Mouse (Mus musculus) liver, embryonic 16.5 days (tissue): ENCODE data around the gene Wbp11. TPM values are rescaled to one million over a fixed set of nuclear protein-coding genes. Genes with fewer than 3 reads are reported as not detected.
A peak's percentile ranks its signal among the peaks of the same experiment; 100 is the strongest.

Experiments
- ATAC-seq: fragments of 200-750 bp; cut with Nextera tagmentation; 2 replicates; pipeline ENCODE4 v1.8.0; 2017; ENCODE audit warnings: low read depth, mild to moderate bottlenecking, moderate number of reproducible peaks, moderate library complexity
- H3K27ac ChIP-seq: fragments of 300-500 bp; sonication (generic); 2 replicates; pipeline ENCODE4 v1.5.1; 2014; ENCODE audit warnings: mild to moderate bottlenecking, low read length
- H3K27me3 ChIP-seq: fragments of 300-500 bp; sonication (generic); 2 replicates; pipeline ENCODE4 v1.6.1; 2014; ENCODE audit warnings: low read depth, low read length, mixed read lengths; ENCODE audit not compliant: control insufficient read depth, insufficient read depth
- H3K36me3 ChIP-seq: fragments of 300-500 bp; sonication (generic); 2 replicates; pipeline ENCODE4 v1.6.1; 2014; ENCODE audit warnings: mild to moderate bottlenecking; ENCODE audit not compliant: control insufficient read depth, insufficient read depth
- H3K4me1 ChIP-seq: fragments of 300-500 bp; sonication (generic); 2 replicates; pipeline ENCODE4 v1.6.1; 2014; ENCODE audit warnings: low read depth, low read length, mixed read lengths; ENCODE audit not compliant: control insufficient read depth
- H3K4me2 ChIP-seq: fragments of 300-500 bp; sonication (generic); 2 replicates; pipeline ENCODE4 v1.6.1; 2014; ENCODE audit warnings: low read depth, low read length, mixed read lengths
- H3K4me3 ChIP-seq: fragments of 300-500 bp; sonication (generic); 2 replicates; pipeline ENCODE4 v1.5.1; 2014; ENCODE audit warnings: low read depth, mild to moderate bottlenecking, low read length
- H3K9ac ChIP-seq: fragments of 300-500 bp; sonication (generic); 2 replicates; pipeline ENCODE4 v1.6.1; 2014; ENCODE audit warnings: low read depth, low read length
- H3K9me3 ChIP-seq: fragments of 300-500 bp; sonication (generic); replicated peaks from 2 replicates; pipeline ENCODE4 v1.6.1; 2016; ENCODE audit warnings: low read length; ENCODE audit not compliant: control insufficient read depth
- WGBS: fragments of 180-500 bp; shearing (Covaris S2); extraction: QIAGEN DNeasy Blood & Tissue Kit; methylation state at CpG from one replicate; pipeline ENCODE4 v1.1.7; 2014; ENCODE audit not compliant: insufficient replicate concordance; 5-methylcytosine and 5-hydroxymethylcytosine counted together
- polyA plus RNA-seq: library from polyadenylated mRNA; unstranded; fragments of >200 nt; fragmentation: Nextera tagmentation; extraction: Ambion mirVana; gene quantifications from 2 replicates; pipeline ENCODE4 v1.2.1, GENCODE M21; 2015

Wbp11 gene
- polyA plus RNA-seq, 1 experiment from 2014 or later, result 47.3 TPM

DNA sequence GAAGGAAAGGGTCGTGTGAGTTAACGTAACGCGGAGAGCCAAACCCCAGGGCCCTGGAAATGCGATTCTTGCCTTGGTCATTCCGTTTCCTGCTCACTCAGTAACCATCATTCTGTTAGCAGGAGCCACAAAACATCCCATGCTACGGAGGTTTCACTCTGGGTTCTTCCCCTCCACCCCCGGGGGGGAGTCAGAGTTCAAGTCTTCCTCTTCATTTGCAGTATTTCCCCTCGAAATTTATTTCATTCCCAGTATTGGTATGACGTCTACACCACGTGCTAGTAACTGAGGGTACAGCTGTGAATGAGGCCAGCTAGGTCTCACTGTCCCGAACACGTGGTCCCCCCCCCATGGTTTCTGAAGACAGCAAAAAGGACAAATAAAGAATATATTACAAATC lies 18.4 kb downstream of the Wbp11 start:
- no peaks in the 10 kb centered on the region for H3K9me3 ChIP-seq
- no peaks in the 10 kb centered on the region for H3K27me3 ChIP-seq
- peaks cover 28% of the 10 kb centered on the region for H3K36me3 ChIP-seq
- H3K4me1 ChIP-seq, result peaks cover 40% of the 10 kb centered on the region
- H3K4me2 ChIP-seq, result peak overlapping the region; percentile 86
- peak overlapping the region; percentile 89; the same call in 1 of the 2 replicates for H3K27ac ChIP-seq
- peak overlapping the region; percentile 91 for H3K4me3 ChIP-seq
- WGBS, result 29% methylated on average over 13 of the region's 13 CpGs
- peak overlapping the region; percentile 92 for H3K9ac ChIP-seq
- ATAC-seq, result no peak

DNA sequence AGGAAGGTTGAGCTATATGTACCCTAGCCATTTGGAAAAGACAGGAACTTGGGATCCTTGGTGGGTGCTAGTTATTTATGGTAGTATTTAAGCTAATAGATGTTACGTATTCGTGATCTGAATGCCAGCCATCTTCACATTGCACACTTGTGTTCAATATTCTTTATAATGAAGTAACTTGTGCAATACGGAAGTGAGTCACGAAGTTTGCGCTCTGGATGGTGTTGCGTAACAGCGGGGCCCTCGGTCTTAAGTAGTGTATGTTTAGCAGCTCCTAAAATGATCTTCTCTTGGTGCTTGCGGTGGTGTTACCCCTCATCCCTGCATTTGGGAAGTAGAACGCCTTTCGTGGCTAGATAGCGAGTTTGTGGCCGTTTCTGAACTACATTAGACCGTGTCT lies 19.0 kb downstream of the Wbp11 start:
- WGBS, result 1% methylated on average over 14 of the region's 14 CpGs
- Histone ChIP-seq H3K9me3 (no peaks in the 10 kb centered on the region), H3K27me3 (no peaks in the 10 kb centered on the region), H3K4me2 (peak overlapping the region; percentile 86), H3K4me3 (peak overlapping the region; percentile 91), H3K4me1 (peaks cover 42% of the 10 kb centered on the region), H3K36me3 (peaks cover 22% of the 10 kb centered on the region), H3K27ac (peak overlapping the region; percentile 89), H3K9ac (peak overlapping the region; percentile 92)
- no peak for ATAC-seq

DNA sequence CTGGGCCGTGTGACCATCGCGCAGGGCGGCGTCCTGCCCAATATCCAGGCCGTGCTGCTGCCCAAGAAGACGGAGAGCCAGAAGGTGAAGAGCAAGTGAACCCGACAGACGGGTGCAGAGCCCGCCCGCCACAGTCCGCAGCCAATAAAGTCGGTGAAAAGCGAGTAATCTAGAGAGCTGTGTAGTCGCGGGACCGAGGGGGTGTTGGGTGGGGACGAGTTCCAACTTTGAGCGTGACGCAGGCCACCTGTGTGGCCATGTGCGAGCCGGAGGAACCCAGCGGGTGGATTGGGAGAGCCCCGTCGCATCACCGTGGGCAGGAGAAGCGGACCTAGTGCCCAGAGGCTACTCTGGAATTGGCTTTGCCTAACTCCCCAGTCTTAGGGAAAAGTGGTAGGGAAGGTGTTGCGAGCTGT lies 19.4 kb downstream of the Wbp11 start:
- peak; percentile 12 for ATAC-seq
- Histone ChIP-seq H3K27ac (peak overlapping the region; percentile 89), H3K36me3 (peaks cover 18% of the 10 kb centered on the region), H3K4me1 (peaks cover 42% of the 10 kb centered on the region), H3K4me3 (peak overlapping the region; percentile 91), H3K4me2 (peak overlapping the region; percentile 86), H3K9ac (peak overlapping the region; percentile 92), H3K27me3 (no peaks in the 10 kb centered on the region), H3K9me3 (no peaks in the 10 kb centered on the region)
- 0% methylated on average over 27 of the region's 28 CpGs for WGBS

DNA sequence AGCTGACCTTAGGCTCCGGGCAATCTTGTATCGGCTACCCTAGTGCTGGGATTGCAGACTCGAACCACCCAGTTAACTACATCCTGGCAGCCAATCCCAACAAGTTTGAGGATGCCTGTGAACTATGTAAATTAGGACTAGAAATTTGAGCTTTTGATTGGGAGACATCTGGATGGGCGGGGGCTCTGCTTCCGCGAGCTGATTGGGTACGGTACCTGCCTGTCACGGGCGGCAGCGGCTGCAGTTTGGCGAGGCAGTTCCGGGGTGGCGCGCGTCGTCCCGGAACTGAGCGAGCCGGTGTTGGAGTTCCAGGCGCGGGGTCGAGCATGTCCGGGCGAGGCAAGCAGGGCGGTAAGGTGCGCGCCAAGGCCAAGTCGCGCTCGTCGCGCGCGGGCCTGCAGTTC lies 20.0 kb downstream of the Wbp11 start, which contains the start of gene H2afj:
Gene H2afj (plus strand): TSS at position 231 of the 404 bp plus-strand sequence.
- Histone ChIP-seq H3K4me1 (peaks cover 45% of the 10 kb centered on the region), H3K27me3 (no peaks in the 10 kb centered on the region), H3K4me3 (peak within 1 kb of the TSS; percentile 91), H3K27ac (peak within 1 kb of the TSS; percentile 91), H3K36me3 (peaks cover 13% of the 10 kb centered on the region), H3K9me3 (no peaks in the 10 kb centered on the region), H3K4me2 (peak within 1 kb of the TSS; percentile 86), H3K9ac (peak within 1 kb of the TSS; percentile 92)
- ATAC-seq, result peak; percentile 78
- WGBS, result under 1% methylated on average over 34 of the region's 34 CpGs

DNA sequence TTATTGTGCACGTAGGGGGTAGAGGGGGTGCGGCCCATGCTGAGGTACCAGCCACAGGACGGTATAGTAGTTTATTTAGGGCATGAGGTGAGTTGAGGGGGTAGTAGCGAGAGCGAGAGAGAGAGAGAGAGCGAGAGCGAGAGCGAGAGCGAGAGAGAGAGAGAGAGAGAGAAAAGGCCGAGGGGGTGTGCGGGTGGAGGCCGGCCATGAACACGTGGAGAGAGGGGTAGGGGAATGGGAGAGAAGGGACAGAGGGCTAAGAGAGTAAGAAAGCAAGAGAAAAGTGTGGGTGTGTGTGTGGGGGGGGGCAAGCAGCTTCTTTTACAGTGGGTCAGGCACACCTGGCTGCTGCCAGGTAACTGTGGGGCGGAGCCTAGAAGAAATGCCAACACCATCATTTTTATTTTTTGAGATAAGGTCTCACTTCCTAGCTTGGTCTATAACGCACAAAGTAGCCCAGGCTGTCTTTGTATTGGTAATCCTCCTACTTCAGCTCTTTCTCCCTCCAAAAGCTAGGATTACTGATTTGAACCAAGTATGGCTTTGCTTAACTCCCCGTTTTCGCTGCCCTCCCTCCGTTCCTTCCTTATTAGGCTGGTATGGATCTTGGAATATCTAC lies 20.5 kb downstream of the Wbp11 start:
- 46% methylated on average over 18 of the region's 18 CpGs for WGBS
- peak overlapping the region; percentile 62 for H3K9ac ChIP-seq
- H3K9me3 ChIP-seq, result no peaks in the 10 kb centered on the region
- peak overlapping the region; percentile 91 for H3K4me3 ChIP-seq
- peak overlapping the region; percentile 77 for H3K4me2 ChIP-seq
- ATAC-seq, result no peak
- peaks cover 11% of the 10 kb centered on the region for H3K36me3 ChIP-seq
- no peaks in the 10 kb centered on the region for H3K27me3 ChIP-seq
- peaks cover 48% of the 10 kb centered on the region for H3K4me1 ChIP-seq
- H3K27ac ChIP-seq, result peak overlapping the region; percentile 91

DNA sequence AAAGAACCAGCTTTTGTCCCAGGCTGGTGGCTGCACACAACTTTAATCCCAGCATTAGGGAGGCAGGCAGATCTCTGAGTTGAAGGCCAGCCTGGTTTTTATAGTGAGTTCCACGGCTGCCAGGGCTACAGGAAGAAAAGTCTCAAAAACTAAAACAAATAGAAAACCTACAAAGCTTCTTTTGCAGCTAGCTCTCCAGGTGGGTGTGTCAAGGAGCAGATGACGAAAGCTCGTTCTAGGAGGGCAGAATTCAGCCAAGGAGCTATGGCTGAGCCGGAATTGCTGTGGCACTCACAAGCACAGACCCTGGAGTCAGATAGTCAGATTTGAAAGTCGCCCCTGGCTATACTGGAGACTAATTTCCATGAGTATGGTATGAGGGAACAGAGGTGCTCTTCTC lies 21.2 kb downstream of the Wbp11 start:
- Histone ChIP-seq H3K4me2 (peak overlapping the region; percentile 77), H3K4me3 (peak overlapping the region; percentile 91), H3K4me1 (peaks cover 48% of the 10 kb centered on the region), H3K36me3 (peaks cover 4% of the 10 kb centered on the region; the same call in 1 of the 2 replicates), H3K9me3 (no peaks in the 10 kb centered on the region), H3K27me3 (no peaks in the 10 kb centered on the region), H3K9ac (peak overlapping the region; percentile 62), H3K27ac (peak overlapping the region; percentile 63)
- 71% methylated on average over 5 of the region's 5 CpGs for WGBS
- ATAC-seq, result no peak

DNA sequence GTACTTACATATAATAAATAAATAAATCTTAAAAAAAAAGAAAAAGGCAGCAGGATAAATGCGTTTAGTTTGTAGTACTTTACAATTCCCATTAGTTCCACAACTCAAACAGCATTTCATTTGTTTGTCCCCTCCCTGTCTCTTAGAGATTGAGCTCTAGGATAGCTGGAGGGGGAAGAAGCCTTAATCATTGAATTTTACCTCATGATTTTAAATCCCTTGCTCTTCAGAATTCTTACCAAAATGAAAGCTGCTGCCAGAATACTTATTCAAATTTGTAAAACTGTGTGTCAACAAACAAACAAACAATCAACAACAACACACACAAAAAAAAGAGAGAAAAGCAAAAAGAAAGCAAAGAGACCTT lies 22.6 kb downstream of the Wbp11 start:
- Histone ChIP-seq H3K4me1 (peaks cover 54% of the 10 kb centered on the region), H3K36me3 (peaks cover under 1% of the 10 kb centered on the region; the same call in 1 of the 2 replicates), H3K4me3 (no peak overlapping the region; the same call in 1 of the 2 replicates), H3K27me3 (no peaks in the 10 kb centered on the region), H3K27ac (peak overlapping the region; percentile 100), H3K4me2 (peak overlapping the region; percentile 86), H3K9me3 (no peaks in the 10 kb centered on the region), H3K9ac (0 out of 2 replicates have a peak overlapping the region, but pooled peaks have one; percentile 31)
- WGBS, result 64% methylated on average over 1 of the region's 1 CpGs
- ATAC-seq, result no peak

DNA sequence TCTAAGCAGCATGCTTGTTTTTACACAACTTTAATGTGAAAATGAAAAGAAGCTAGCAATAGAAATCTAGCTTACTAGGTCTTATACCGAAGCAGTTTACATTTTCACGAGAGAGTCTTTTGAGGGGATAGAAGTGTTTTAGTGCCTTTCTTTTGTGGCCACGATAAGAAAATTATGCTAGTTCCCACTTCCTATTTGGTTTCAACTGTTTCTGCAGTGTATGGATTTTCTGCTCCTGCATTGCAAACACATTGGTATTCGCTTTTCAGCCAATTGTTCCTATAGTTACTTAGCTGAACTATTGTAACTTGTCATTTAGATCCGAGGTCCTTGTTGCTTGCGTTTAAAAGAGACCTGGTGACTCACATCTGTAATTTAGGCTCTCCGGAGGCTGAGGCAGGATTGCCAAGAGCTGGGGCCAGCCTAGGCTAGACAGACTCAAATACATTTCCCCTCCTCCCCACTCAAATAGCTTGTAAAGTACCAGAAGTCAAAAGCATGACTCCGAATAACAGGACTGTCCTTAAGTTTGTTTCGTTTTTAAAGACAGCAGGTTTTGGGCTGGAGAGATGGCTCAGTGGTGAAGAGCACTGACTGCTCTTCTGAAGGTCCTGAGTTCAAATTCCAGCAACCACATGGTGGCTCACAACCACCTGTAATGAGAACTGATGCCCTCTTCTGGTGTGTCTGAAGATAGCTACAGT lies 23.2 kb downstream of the Wbp11 start:
- Histone ChIP-seq H3K4me3 (peak overlapping the region; percentile 77), H3K27ac (peak overlapping the region; percentile 100), H3K9ac (peak overlapping the region; percentile 63), H3K4me1 (peaks cover 48% of the 10 kb centered on the region), H3K4me2 (peak overlapping the region; percentile 86), H3K27me3 (no peaks in the 10 kb centered on the region), H3K36me3 (no peaks in the 10 kb centered on the region), H3K9me3 (no peaks in the 10 kb centered on the region)
- 11% methylated on average over 9 of the region's 9 CpGs for WGBS
- ATAC-seq, result no peak
